Mouse (Mus musculus): ENCODE measurements around the gene Bola3.

GRCm38 (mm10) chr6:83348873-83349272, at the start of gene Bola3:
- TF ChIP-seq EP300 (IDR thresholded peaks at IDR 0.05; ENCODE audit: low read depth) (no peak), CTCF (IDR thresholded peaks at IDR 0.05; ENCODE audit: low read depth) (no peak)

All from liver, postnatal 0 days (tissue).